Mouse (Mus musculus) heart, postnatal 0 days (tissue): ENCODE measurements around the gene Klhdc8b.

Experiments
- CTCF ChIP-seq: IDR thresholded peaks from 2 replicates; pipeline ENCODE4 v1.5.1; 2016; ENCODE audit warnings: antibody characterized with exemption, control low read depth, low read depth
- EP300 ChIP-seq: IDR thresholded peaks from 2 replicates; pipeline ENCODE4 v1.6.1; 2016; ENCODE audit warnings: antibody characterized with exemption, low read depth

DNA sequence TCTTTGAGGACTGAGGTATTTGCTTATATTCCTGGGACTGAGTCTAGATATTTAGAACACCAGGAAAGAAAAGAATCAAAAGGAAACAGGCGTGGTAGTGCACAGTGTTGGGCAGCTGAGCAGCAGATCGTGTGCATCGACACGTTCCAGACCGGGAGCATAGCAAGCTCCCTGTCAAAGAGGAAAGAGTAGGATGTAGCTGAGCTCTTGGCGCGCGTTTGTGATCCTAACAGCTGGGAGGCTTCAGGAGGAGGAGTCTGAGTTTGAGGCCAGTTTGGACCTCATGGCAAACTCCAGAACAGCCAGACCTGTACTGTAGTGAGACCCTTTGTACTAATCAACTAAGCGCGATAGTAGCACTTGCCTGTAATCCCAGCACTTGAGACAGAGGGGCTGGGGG, 811 bp upstream of the Klhdc8b start:
- TF ChIP-seq CTCF (no peak), EP300 (no peak)
